Mouse (Mus musculus): ENCODE measurements at regions not wholly inside any gene's neighbourhood (a gene's known extent, or its start where the extent isn't known, plus 50 kb on each side); places are given as distances from the start of the nearest gene placed in this dataset.
A peak's percentile ranks its signal among the peaks of the same experiment; 100 is the strongest.

DNA sequence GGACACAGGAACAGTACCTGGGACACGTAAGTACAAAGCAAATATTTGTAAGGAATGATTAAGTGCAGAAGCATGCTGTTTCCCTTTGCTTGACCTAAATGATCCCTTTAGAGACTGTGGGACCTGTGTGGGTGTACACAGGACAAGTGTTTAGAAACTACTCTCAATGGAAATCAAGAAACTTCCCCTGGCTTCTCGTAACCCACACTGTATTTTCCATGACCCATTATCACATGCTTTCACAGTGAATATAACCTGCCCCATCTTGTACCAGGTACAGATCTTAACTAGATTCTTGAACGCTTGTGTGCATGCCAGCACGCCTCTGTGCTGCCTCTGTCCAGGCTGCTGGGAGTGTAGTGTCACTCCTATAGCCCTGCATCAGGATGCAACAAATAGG lies 177.8 kb upstream of the Ahr start:
- DNase-seq = no peak

DNA sequence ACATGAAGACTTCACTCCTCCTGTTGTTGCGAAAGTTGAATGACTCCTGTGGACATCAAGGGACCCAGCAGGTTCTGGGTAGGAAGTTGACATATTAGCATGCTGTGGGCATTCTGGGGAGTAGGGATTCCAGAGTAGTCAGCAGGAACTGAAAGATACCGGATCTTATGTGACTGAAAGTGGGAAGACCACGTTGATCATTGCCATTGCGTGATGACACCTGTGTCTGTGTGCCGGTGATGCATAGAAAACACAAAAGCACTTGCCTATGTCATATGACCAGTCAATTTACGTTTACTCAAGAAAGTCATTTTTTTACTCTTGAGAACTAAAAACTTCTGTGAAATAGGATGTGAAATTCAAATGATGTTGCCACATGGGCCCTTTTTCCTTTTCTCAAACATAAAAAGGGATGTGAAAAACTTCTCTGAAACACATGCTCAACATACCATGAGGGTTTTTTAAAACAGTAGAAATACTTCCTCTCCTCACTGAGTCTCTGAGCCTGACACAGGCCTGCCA lies 176.8 kb upstream of the Ahr start:
- no peak for DNase-seq

DNA sequence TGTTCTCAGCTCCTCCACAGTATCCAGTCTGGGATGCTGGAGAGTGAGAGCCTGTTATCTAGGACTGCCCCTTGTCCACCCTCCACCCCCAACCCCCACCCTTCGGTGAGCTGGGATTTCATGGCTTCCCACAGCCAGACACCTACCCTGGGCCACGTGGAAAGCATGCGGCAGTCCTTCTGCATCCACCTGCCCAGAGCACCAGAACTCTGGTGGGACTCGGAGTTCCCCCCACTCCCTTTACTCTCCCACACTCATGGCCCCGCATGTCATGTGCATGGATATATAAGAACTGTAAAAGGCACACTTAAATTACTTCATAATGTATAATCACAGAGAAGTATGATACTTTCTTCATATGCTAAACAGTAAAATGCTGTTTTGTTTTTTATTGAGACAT lies 175.5 kb upstream of the Ahr start:
- no peak for DNase-seq

DNA sequence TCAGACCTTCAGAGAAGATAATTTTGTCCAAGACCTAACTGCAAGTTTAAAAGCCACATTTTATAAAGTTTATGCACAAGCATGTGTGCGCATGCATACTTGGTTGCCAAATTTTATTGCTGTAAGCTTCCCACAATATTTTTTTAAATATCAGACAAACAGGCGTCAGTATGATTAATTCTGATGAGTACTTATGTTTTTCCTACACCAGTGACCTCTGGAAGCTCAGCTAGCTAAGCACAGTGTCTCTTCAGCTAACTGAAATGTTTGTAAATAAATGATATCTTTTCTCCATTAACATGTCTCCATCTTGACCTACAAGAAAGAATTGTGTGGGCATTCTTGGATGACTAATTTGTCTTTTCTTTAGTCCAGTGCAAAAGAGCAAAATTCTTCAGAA lies 168.6 kb upstream of the Ahr start:
- no peak for DNase-seq

DNA sequence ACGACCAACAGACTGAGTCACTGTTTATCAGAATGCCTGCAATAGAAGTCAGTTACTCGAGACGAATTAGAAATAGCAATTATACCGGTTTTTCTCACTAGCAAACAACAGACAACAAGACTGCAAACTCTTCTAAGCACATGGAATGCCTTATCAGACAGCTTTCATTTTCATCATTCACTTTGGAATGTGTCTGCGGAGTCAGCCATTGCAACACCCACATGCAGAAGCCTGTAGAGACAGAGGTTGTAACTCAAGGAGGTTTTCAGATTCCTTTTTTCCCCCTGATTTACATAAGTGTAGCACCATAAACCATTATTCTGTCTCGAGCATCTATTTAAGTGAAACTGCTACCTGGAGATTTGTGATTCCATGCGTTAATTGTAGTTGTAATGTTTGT lies 167.8 kb upstream of the Ahr start:
- DNase-seq = no peak

DNA sequence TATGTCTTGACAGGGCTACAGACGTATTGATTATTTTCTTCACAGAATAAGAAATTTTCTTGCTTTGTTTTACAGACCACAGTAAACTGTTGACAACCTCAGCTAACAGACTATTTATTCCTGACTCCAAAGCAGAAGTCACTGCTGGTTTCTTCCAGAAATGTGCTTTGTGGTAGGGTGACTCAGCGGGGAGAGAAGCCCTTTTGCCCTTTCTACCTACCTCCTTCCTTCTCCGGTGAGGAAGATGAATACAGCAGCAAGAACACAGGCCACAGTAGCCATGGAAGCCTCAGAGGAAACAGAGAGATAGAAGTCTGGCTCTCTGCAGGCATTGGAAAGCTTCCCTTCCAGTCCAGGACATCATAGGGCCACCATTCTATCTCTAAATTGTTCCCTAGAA lies 159.4 kb upstream of the Ahr start:
- no peak for DNase-seq

DNA sequence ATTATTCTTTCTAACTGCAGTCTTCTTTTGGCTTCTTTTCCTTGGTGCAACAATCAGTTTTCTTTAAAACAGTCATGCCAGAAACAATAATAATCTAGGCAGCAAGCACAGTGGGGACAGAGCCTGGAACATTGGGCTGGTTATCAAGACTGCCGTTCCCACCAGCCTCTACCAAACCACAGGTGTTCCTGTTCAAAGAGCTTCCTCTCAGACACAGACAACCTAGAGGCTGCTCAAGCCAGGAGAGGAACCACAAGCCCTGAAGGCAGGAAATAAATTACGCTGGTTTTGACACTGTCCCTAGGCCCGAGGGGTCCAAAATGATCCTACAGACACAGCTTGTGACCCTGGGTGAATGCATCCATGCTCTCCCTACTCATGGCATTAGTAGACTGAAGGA lies 156.1 kb upstream of the Ahr start:
- DNase-seq = no peak

DNA sequence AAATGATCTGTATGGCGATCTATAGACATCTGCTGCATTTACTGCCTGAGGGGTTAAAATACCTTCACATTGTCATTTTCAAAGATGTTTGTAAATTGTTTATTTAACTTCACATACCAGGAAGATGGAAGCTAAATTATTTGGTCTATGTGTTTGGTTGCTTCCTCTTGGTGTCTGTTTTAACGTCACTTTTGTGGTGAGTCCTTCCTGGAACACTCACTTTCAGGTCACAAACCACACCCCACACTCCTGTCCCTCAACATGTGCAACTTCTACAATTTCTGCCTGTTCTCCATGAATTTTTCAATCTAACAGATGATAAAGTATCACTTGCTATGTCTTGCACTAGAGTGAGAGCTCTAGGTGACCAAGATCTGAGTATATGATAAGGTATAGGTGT lies 151.4 kb upstream of the Ahr start:
- no peak for DNase-seq

DNA sequence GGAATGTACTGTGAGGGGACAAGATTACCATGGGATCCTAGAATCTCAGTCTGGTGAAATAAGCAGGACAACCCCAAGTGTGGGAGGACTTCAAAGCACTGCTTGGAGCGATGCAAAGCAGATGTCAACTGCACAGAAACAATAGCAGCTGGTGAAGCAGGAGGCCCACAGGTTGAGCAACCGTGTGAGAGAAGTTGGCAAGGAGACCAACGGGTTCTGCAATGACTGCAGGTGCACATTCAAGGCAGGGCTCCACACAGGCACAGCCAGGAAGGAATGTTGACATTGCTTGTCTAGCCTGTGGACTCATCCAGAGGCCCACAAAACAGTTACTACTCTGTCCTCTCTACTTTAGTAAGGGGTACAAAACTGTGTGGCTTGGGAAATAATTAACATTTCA lies 150.4 kb upstream of the Ahr start:
- DNase-seq = no peak

DNA sequence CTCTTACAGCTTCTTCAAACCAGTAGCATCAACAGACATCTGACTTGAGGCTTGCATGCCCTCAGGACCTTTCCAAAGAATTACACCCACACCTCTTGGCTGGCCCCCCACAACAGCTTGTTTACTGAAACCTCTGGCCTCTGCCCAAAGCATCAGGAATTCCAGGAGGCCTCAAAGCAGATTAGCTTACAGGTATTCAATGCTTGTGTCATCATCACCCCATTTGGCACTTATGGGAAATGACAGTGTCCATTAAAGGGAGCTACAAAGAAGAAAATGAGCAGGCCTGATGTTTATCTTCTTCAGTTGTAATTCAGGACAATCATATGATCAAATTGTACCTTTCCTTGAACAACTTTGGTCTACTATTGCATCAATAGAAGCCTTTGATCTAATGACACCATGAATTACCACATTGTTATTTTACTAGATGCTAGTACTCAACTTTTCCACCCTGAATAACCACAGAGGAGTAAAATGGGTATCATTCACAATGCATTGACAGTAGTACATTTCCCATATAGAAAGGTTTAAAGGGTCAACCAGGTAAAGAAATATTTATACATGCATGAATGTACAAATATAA lies 147.1 kb upstream of the Ahr start:
- DNase-seq = no peak

DNA sequence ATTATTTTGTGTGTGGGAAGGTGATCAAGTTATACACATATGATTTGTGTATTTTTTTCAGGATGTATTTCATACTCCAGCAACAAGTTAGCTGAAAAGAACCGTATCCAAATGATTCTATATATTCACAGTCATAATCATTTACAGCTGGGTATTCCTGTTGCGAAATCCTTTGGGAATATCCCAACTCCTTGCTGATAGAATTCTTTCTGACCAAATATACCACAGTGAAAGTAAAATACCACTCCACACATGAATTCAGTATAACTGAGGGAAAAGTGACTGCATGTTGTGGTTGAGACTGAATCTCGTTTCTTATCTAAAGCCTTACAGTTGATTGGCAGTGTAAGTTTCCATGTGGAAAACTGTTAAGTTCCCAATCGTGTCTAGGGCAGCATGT lies 145.1 kb upstream of the Ahr start:
- DNase-seq = no peak

DNA sequence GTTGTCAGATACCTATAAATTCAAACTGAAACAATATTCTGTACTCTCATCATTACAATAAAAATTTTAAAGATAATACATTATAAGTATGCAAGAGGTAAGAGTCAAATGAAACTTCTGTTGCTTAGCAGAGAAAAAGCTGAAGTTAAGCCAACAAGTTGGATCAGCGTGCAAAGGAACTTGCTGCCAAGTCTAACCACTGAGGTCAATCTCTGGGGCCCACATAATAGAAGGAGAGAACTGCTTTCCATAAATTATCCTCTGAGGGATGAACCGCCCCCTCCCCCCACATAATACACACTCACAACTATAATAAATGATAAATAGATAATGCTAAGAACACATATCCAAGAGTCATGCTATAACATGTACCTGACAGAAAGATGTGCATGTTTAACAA lies 144.2 kb upstream of the Ahr start:
- DNase-seq = no peak

DNA sequence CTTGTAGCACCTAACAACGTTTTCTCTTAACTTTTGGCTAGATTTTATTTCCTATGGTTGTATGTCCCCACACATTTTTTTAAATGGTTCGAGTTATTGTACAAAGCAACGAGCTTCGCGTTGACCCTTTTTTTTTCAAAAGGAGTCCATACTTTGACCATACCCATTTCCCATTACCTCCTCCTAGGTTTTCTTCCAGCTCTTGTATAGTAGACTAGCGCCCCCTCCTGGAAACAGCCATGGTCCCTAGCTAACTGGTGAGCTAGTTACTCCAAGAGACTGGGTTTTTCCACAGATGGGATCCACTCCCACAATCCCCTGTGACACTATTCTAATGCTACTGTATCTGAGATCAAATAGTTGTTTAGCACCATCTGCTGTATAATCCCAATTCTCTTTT lies 139.6 kb upstream of the Ahr start:
- DNase-seq = peak; percentile 3 to 17

DNA sequence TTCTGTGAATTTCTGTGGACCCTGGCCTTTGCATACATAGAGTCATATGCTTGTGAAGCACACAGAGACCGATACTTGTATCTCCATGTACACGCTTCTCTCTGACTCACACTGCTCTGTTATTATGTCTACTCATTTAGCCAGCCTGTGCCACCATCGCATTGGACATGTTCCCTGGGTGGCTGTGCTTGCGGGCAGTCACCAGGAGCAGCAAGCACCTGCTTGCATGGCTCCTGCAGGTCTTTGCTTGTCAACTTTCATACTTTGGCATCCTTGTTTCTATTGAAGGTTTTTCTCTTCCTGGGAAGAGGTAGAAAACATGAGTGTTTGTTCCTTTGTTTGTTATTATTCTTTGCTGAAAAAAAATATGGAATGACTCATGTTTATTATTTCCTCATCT lies 136.1 kb upstream of the Ahr start:
- no peak for DNase-seq

DNA sequence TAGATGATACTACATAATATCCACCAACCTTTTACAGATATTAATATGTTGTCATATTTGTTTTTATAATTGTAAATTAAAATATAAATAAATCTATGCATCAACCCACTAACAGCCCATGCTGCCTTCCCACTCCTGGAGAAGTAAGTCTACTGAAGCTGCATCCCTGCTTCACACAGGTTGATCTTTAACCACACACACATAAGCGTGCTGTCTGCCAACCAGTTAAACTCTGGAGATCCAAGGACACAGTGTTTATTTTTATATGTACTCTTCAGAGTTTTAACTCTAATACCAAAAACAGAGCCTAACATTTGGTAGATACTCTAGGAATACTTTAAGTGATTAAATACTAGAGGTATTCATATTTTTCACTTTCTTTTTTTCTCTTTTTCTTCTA lies 133.9 kb upstream of the Ahr start:
- DNase-seq = no peak

DNA sequence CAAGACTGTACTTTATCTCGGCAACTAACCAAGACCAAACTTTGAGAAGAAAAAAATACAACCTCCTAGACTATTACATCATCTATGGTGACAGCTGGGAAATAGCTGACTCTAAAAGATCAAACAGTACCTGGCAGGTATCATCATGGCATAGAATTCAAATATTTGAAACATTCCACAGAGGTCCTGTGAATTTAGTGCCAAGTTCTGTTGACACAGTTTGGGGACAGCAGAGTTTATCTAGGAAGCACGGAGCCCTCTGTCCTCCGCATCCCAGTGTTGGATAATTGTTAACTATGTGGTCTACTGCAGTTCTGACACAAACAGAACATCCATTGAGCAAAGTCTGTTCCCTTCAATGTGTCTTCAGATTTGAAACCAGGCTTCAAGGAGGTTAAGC lies 132.9 kb upstream of the Ahr start:
- DNase-seq = no peak

DNA sequence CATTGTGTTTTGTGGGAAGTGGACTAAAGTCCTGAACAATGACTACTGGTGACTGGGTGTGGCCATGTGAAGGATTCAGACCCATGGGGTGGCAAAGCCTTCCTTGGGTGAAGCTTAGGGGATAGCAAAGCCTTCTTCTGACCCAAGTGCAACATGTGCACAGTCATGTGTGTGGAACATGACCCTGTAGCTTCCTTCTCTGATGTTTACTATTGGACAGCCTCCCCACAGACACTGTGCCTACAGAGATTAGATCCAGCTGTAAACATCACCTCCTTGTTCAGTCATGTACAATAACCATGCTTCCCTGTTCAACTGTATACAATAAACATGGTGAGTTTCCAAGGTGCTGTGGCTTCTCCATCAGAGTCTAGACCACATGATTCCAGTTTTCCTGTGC lies 132.4 kb upstream of the Ahr start:
- DNase-seq = no peak

DNA sequence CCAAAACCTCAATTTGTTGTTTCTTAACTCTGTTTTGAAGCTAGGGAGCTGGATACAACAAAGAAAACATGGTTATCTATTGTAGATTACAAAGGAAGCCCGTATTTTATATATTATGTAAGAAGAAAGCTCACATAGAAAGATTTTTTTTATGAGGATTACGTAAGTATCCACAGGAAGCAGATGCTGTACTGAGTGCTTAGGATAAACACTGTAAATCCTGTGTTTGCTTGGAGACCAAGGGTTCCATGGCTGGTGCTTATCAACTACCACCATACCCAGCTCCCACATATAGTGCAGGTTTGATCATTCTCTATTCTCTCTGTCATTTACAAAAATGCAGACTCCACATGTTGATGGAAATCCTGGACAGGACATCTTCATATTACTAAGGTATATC lies 131.2 kb upstream of the Ahr start:
- no peak for DNase-seq

DNA sequence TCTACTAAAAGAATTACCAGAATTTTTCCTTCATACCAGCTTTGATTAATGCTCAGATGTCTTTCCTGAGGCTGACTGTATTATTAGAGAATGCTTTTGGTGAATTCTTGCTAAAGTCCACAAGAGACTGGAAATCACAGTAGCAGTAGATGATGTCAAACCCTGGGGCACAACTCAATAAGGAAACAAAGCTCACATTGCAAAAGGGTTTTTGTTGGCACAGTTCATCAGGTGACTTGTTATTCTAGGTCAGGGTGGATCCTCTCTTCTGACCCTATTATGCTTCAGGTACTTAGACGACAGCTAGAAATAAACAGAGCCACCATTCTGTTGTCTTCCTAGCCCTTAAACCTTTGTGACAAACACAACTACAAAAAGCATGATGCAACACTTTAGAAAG lies 128.2 kb upstream of the Ahr start:
- no peak for DNase-seq

DNA sequence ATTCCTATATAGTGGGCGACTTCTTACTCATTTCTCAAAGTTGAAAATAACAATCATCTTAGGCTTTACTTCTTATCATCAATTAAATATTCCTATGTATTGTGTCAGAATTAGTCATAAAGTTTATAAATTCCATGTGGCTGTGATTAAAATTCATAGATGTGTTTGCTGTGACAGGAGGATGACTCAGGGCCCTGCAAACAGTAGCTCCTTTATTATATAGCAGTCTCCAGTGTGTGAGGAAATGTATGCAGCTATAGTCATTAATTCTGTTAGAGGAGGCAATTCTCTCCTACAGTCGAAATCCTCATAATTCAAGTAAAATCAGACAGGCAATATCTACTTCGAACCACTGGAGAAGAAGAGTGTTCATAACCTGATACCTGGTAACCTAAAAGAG lies 121.7 kb upstream of the Ahr start:
- DNase-seq = no peak

DNA sequence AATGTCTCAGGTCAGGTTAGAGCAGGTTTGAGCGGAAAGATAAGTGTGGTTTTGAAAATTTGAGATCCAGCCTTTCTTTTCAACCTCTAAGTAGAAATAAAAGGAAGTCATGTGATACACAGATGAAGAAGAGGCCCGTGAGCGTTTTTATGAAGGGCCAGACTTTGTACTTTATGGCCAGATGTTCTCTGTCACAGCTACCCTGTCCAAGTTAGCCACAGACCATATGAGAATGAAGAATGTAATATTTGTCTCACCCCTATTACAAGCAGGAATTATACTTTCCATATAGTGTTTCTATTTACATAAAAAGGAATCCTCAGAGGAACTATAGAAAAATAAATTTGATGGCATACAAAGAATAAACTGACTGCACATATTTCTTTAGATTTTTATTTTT lies 114.9 kb upstream of the Ahr start:
- DNase-seq = no peak

DNA sequence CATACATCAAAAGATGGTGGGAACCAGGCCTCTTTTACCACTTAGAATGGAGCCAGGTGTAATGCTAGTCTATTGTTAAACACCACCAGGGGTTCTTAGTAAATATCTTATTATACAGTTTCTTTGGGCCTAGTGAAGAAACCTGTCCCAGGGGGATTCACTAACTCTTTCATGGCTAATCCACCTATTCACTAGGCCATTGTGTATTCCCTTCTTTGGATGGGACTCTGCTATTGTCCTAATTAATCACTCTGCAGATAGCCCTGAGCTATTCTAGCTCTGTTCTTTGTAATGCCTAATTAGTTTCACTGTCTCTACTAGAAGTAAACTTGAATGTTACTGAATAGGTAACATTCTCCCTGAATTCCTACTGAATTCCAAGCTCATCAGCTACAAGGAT lies 107.6 kb upstream of the Ahr start:
- DNase-seq = no peak

DNA sequence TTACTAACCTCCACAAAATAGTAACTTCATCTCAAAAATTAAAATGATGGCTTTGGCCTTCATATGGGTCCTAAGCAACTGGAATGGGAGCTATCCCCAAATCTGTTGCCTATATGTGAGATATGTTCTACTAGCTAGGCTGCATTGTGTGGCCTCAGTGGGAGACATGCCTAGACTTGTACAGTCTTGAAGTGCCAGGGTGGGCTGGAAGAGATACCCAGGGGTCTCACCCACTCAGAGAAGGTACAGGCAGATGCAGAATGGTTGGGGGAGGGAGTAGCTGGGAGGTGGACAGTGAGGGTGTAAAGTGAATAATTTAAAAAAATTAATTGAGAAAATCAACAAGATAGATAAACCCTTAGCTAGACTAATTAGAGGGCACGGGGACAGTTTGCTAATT lies 106.9 kb upstream of the Ahr start:
- no peak for DNase-seq

DNA sequence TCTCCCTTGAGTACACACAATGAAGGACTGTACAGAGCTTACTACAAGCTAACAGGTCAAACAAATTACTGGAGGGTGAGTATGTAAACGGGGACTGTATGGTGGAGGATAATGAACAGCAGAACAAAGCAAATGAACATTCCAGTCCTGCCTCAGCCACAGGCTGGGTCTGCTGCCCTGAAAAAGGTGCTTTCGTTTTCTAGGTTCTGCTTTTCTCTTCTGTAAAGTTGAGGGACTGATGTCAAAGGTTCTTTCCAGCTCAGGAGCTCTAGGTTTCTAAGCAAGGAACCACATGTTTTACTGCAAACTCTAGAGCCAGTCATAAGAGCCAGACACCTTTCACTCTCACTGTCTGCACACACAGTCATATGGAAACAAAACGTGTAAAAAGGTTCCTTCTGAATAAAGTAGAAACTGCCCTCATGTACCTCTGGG lies 106.1 kb upstream of the Ahr start:
- DNase-seq = no peak

DNA sequence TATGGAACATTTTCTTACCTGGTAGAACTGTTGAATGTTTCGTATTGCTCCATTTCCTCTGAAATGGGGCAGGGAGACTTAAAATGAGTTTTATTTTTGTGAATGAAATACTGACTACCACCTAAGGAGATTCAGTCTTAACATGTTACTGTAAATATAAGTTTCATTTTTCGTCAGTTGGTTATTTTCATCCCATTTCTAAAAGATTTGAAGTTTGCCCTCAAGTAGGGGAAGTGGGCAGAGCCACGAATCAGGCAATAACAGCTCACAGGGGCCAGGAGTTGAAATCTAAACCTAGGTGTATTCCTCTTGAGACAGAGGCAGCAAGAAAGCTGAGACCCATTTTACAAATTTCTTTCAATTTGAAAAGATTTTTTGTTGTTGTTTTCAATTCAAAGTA lies 88.6 kb upstream of the Ahr start:
- DNase-seq = no peak

DNA sequence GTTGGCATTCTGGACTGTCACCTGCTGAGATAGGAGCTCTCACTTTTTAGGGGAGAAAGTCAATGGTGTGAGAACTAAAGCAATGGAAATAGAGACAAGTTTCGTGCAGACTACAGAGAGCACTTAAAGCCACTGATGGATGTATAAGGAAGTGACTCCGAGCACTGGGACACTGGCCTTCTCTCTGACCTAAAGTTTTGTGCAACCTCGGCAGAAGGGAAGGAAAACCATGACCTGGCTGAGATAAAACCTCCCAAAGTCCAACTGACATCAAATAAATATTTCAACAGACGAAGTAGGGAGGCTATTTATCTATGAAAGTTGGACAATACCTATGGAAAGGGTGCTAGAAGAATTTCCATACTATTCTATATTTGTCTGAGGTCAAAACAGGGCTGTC lies 80.0 kb upstream of the Ahr start:
- no peak for DNase-seq
